Mouse (Mus musculus) heart, adult 8-10 months (tissue): ENCODE data around the gene Calhm6. TPM values are rescaled to one million over a fixed set of nuclear protein-coding genes. Genes with fewer than 3 reads are reported as not detected.

ENCODE experiments used
- DNase-seq: peaks from one replicate; pipeline ENCODE4 v3.0.0; 2022; ENCODE audit warnings: low spot score
- total RNA-seq, 4 experiments: library from RNA; stranded (reverse); gene quantifications; 2 replicates each; pipeline ENCODE4 v1.2.4; 2022

Gene Calhm6
- under 1 TPM in 2 of 4 experiments, not detected in 2; 0.24 to 0.26 TPM for total RNA-seq

DNA sequence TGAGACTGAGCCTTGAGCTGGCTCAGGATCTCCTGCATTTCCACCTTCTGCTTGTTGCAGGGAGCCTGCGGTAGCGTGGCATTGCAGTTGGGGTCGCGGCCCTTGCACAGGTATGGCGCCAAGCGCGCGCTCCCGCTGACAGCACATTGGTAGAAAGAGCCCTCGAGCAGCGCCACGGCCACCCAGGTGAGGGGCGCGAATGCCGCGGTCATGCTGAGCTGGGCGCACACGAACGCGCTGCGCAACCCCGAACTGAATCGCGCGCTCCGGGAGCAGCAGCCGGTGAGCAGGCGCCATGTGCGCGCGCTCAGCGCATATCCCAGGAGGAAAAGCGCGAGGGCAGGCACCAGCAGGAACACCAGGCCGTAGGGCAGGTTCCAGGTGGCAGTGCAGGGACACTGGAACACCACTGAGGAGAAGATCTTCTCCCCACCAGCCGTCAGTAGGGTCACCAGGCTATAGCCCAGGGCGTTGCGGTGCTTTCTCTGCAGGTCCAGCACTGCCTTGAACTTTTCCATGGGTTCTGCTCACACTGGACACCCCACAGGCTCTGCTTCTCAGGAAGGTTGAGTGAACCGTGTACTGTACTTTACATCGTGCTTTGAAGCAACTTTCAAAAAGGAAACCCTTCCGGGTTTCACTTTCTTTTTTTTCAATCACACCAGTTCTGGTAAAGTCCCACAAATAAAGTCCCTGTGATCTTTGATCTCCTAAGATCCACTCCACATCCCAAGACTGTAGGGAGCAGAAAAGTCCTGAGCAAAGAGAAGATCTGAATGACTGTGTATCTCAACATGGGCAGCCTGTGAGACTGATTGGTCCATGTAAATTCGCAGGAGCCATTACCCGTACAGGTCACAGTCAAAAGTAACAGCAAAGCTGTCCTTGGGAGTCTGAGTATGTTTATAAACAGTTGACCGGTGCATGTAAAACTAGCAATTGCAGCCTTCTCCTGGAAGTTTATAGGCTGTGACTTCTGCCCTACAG lies at the start of gene Calhm6:
Gene Calhm6 (minus strand): TSS at position 593 of the 987 bp plus-strand sequence.
- DNase-seq = no peak

DNA sequence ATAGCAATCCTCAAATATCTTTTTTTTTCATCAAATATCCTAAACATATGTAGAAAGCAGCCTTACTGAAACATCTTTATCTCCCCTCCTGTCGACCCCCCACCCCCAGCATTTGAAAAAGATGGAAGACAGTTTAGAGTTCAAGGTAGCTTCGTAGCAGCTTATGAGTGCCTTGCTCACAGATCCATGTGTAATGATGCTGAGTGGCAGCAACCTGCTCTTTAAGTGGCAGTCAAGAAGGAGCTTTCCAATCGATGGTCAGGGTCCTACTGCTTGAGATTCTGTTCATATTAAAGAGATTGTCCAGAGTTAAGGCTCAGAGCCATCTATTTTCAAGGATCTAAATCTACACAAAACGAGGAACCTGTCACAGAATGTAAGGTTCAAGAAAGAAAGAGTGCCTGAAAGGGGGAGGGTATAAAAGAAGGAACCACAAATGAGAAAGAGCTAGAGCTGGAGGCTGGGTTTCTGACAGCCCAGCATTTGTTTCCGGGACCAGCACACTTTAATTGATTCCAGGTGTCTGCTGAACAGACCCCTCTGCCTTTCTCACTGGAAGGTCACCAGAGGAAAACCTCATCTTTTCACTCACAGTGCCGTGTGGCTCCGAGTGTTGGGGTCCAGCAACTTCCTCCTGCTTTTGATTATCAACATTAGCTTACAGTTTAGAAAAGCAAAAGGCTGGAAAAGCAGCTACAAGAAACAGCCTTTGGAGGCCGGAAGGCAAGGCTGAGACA lies 48.3 kb upstream of the Calhm6 start:
- no peak for DNase-seq

DNA sequence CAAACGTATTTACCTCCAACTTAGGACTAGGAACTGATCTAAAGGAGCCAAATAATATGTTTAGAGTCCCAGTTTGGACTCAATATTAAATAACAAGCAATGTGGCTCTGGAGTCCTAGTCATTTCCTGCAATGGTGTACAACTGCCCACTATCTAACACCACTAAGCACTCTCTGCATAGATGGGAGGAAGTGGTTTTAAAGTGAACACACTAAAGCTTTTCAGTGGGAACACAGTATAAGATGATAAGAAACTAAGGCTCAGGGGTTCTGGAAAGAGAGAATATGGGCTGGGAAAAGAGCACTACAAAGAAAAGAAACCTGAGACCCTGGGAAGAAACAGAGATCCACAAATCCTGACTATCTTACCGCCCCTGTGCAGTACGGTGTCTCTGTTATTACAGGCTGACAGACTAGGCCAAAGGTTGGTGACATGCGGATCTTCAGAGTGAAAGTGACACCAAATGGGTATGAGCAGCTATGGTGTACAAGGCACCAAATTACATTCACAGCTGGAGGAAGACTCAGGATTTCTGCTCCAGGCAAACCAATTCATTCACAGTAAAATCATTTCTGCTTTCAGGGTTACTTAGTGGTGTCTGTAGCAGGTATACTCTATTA lies 45.0 kb upstream of the Calhm6 start:
- DNase-seq = no peak

DNA sequence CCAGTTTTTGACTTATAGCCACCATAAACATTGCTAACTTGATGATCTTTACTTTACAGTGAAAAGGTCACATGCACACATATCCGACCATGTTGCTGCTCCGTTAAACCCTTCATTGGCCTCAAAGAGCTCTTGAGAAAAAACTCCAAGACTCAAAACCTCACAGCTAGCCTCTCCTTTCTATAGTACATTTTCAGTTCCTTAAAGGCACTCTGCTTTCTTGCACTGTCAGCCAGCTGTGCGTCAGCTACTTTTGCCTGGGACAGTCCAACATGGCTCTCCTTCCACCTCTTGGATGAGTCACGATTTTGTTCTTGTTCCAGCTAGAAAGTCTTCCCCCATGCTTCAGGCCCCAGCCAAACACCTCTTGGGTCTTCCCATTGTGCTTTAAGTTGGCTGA lies 43.9 kb upstream of the Calhm6 start:
- peak; percentile 37 for DNase-seq

DNA sequence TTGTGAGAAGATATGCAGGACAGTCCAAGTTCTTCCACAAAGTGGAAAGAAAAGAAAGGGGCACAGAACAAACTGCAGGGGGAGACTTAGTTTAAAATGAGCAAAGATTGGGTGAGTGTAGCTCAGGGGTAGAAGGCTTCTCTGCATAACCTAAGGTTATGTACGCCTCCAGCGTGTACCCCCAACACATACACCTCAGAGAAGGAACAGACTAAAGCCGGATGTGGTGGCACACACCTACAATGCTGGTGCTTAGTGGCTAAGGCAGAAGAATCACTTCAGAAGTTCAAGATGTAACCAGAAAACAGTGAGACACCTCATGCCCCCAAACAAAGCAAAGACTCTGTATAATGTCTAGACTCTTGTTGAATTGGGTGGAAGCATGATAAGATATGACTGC lies 43.4 kb upstream of the Calhm6 start:
- no peak for DNase-seq

DNA sequence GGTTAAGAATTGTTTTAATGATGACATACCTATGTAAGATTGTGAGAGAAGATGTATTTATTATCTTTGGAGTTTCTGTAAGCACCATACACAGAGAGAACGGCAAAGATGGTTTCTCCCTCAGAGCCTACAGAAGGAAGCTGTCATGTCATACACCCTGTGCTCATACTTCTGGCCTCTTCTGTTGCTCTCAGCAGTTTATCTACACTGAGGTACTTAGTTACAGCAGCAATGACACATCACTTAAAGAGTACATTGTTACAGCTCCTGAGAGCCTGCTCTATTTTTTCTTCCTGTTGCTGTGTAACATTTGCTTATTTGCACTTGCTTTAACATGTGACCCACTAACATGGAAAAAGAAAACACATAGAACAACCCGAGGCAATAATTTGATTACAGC lies 39.2 kb upstream of the Calhm6 start:
- no peak for DNase-seq

DNA sequence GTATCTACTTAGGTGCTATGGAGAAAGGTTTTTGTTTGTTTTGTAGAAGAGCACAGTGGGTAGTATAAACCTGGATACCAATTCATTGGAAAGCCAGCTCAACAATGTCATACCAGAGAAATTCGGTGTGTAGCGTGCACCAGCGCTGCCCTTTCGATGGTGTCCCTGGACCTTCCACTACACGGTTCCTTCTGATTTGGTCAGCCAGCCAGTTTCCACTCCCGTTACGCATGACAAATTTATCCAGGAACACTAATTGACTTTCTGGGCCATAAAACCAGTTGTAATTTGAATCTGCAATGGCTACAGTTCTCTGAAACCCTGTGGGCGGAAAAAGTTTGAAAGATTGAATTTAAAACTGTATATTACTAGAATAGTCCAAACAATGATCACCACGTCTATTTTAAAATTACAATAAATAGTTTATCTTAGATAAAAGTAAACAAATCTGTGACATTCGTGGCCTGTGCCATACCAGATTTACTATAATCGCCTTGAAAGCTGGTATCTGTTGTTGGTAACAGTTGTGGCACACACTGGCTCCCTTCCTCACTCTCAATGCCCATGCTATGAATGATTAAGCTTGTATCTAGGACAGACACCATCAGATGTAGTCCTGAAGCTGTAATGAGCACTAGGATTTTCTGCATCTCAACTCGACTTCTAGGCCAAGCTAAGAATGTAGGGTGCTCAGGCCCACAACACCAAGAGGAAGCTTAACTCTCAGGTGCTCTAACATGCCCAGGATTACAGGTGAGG lies 28.2 kb upstream of the Calhm6 start:
- DNase-seq = no peak

DNA sequence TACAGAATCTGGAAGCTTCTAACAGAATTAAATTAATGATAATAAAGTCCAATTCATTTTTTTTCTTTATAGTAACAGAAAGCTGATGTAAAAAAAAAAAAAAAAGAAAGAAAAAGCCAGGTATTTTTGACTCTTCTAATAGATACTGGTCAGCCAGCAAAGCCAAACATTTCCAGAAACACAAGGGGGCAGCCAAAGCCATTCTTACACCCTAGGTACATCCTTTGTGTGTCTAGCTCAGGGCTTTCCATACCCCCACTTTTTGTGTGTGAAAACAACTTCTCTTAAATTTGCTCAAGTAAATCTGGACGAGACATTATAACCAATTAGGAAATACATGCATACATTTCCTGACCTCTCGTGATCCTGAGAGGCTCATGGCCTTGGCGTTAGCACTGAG lies 24.0 kb upstream of the Calhm6 start:
- DNase-seq = no peak

DNA sequence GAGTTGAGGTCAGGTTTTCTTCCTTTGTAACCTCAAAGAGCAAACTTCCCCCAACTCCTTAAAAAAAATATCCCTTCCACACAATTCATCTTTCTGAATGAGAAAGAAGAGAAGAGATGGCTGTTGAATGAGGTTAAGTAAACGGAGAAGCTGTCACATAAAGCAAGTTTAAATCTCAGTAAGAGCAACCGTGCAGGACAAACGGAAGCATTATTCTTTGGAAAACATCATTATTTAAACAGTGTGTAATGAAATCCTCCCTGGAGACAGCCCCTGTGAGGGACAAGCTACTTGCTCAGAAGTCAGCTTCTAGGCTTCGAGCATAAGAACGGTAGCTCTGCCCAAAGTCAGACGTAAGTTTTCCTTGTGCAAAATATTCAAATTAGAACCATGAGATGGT lies 22.7 kb upstream of the Calhm6 start:
- no peak for DNase-seq

DNA sequence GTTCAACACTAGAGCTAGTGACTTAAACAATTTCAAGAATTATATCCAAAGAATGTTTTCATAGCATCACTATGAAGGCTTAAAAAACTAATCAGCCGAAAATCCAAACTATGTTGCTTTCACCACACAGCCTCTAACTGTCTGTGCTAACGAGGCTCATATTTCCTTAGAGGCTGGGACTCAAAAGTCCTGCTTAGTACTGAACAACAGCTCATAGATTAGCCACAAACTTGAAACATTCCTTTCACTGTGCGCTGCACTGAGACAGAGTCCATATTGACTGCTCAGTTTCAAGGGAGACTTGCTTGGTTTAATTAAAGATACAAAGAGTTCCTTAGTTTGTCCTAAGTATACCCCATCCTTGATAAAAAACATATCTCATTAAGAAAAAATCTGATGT lies 22.0 kb upstream of the Calhm6 start:
- DNase-seq = no peak

DNA sequence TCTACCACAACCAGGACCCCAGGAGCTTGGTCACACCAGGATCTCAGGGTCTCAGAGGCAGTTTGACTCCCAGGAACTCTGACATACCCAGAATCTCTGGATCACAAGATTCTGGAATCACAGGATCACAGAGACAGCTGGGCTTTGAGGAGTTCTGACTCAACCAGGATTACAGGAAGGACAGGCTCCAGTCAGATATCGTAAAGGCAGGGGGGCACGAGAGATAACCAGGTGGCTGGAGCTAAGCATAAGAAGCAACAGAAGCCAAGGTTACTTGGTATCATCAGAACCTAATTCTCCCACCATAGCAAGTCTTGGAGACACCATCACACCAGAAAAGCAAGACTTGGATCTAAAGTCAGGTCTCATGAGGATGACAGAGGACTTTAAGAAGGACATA lies 13.9 kb upstream of the Calhm6 start:
- no peak for DNase-seq

DNA sequence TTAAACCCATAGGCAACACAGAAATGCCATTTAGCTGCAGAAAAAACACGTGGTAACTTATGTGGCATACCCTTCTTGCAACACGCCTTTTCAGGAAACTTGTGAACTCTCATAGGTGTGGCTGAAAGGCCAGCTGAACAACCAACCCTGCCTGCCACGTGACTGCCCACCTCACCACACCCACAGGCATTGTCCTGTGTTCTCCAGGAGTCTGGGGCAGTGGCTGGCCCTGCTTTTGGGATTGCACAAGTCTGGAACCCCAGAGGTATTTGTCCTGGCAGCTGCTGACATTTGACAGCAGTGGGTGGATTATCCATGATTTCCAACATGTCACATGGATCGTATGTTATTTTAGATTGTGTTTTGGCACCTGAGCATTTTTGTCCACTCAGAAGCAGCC lies 12.0 kb upstream of the Calhm6 start:
- no peak for DNase-seq

DNA sequence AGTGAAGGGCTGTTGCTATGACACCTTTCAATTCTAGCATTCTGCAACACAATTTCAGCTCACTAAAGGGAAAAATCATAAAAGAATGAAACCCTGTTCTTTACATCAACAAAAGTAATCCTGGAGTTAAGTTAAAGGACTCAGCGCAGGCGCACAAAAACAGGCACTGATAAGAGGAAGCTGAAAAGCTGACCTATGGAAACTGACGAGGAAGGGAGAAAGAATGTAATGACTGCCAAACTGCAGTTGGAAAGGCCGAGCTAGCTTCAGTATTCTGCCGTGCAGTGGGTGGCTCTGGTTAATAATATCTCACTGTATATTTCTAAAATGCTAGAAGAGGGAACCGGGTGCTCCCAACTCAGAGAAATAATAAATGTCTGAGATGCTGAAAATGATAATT lies 10.2 kb upstream of the Calhm6 start:
- DNase-seq = no peak

DNA sequence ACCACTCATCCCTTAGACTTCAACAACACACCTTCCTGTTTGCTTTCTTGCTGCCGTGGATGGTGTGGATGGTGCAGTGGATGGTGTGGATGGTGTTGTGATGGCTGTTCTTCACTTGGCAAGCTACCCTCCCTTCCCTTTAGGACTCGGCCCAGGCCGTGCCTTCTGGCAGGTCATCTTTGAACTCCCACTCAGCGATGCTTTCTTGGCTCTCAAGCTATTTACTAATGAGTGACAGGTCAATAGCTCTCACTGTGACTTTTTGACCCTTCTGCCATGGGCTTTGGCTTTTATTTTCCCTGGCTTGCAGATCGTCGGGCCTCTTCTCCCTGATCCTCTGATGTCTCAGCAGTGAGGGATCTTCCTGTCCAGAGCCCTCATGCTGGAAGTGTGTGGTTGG lies 8.6 kb upstream of the Calhm6 start:
- DNase-seq = no peak

DNA sequence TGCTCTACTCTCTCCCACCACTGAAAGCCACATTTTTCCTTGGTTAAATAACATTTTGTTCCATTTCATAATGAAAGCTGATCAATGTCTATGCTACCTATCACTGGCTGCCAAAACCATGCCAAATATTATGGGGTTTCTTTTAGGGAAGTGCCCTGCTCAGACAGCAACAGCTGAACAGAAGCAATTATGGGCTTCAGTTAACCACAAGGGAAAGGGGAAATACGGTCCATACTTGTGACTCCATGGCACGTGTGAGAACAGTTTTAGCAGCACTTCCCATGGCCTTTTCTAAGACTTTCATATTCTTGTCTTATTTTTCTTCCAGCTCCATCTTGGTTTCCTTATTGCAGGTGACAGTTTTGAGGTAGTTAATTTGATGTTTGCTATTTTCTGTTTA lies 3.6 kb upstream of the Calhm6 start:
- DNase-seq = peak; percentile 26

DNA sequence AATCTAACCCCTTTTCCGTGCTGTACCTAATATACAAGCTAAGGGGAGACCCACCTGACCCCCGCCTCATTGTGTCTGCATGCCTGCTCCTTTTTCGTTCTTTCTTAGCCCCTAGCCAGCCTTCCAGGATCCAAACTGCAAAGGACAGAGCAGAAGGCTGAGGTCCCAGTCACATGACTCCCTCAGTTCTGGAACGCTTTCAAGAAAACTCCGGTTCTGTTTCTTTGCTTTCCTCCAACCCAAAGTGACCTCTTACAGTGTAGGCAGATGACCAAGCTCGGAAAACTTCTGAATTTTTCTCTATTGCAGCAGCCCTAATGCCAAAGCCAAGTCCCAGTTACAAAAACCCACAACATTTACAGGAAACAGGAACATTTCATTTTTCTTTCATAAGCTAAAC lies 607 bp upstream of the Calhm6 start:
- peak; percentile 63 for DNase-seq

DNA sequence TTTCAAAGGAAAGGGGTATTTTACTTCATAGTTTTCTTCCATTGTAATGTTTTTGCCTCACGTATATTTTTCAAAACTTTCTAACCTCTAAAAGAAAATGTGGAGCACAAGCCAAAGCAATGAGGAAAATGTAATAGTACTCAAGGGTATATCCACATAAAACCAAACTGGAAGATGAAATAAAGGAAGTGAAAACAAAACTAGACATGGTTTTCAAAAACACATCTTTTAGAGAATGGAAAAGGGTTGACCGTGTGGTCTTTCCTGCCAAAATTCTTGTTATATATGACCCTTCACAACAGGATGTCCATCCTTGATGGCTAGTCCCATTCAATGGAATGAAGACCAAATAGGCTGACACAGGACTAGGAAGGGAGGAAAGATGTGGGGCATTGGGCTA lies 9.4 kb downstream of the Calhm6 start:
- DNase-seq = no peak

DNA sequence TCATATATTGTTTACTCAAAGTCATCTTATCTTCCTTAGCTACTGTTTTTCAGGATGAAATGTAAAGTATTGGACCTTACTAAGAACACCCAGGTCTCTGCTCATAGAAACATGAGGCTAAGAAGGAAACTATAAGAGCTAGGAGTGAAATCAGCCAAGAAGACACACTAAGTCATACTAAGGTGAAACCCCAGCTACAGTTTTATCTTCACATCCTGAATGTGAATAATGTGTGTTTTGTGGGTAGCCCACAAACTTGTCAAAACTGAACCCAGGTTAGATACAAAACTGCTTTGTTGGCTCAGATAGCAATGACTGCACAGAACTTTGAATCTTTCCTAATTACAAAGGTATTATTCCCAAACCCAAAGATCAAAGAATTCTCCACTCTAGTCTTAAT lies 10.0 kb downstream of the Calhm6 start:
- DNase-seq = no peak

DNA sequence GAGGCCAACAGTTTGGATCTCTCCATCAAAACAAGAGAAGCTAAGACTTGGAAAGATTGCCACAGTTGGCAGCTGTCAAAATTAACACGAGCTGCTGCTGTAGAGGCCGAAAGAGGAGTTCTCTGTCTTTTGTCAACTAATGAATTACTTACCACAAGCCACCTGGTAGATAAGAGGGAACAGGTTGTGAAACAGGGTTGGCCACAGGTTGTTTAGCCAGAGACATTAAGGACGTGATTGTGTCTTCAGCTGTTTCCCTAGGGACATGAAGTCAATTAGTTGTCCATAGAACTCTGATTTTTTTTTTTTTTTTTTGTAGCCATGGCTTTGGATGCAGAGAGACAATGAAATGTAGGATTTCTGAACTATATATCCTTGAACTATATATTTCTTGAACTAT lies 10.7 kb downstream of the Calhm6 start:
- no peak for DNase-seq

DNA sequence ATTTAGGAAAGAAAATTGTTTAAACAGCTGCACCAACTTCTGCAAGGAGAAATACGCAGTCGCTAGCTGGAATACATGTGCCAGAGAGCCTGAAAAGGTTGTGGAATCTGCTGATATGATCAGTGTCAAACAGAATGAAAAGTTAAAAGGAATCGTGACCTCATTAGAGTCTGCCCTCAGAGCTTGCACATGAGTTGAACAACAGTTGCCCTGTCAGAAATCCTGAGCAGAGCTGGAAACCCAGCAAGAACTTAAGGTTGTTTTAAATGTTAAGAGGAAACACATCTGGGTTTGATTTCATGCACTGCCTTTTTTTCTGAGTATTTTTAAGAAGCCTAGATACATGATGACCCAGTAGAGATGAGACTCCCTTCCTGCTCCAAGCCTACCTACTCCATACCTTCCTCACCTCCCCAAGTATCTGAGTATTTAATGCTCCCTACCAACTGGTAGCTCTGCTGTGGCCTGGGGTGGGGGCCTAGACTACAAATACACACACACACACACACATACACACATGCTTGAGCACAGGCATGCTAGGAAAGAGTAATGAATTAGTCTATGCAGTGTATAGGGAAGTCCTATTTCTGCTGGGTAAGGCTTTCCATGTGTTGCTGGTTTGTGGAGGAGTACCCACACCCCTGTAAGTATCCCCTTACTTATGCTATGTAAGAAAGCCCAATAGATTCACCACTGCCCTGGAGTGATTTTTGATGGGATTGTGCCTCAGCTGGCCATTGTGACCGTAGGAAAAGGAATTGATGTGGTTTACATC lies 15.6 kb downstream of the Calhm6 start:
- DNase-seq = no peak
